Mouse (Mus musculus): ENCODE results near the gene Kcnn4.

GRCm38 (mm10) chr7:24343701-24344272, 26.3 kb upstream of the Kcnn4 start:
- no peak for TF ChIP-seq CTCF (IDR thresholded peaks at IDR 0.05; ENCODE audit: low read depth)
- no peak for TF ChIP-seq EP300 (IDR thresholded peaks at IDR 0.05; ENCODE audit: low read depth)
